Mouse (Mus musculus): ENCODE data around the gene Kank4. TPM values are rescaled to one million over a fixed set of nuclear protein-coding genes. Genes with fewer than 3 reads are reported as not detected.

The Kank4 gene
- polyA plus RNA-seq, 1 experiment from 2014 or later = 0.26 TPM

- Histone ChIP-seq H3K27ac (ENCODE audit: low read length) (no peak overlapping the region), H3K36me3 (ENCODE audit: control insufficient read depth, insufficient read depth, low read length) (no peaks in the 10 kb centered on the region), H3K4me3 (ENCODE audit: low read depth, low read length) (no peak overlapping the region), H3K4me2 (ENCODE audit: low read length) (no peak overlapping the region), H3K9ac (ENCODE audit: low read depth, low read length) (no peak overlapping the region), H3K9me3 (replicated peaks; ENCODE audit: control insufficient read depth, low read length, poor library complexity, severe bottlenecking) (no peaks in the 10 kb centered on the region), H3K4me1 (ENCODE audit: control insufficient read depth, insufficient read depth, low read length) (no peaks in the 10 kb centered on the region; the same call in 1 of the 2 replicates), H3K27me3 (ENCODE audit: control insufficient read depth, insufficient read depth, low read depth, low read length) (no peaks in the 10 kb centered on the region)
- no peak for ATAC-seq
- 32% methylated on average over 1 of the region's 1 CpGs for WGBS
These were observed 26.6 kb downstream of the Kank4 start for GRCm38 (mm10) chr4:98790721-98791120.

GRCm38 (mm10) chr4:98789861-98790311, 27.5 kb downstream of the Kank4 start:
- peak overlapping the region; percentile 45 for H3K4me2 ChIP-seq (ENCODE audit: low read length)
- H3K27ac ChIP-seq (ENCODE audit: low read length) = no peak overlapping the region; the same call in 1 of the 2 replicates
- no peaks in the 10 kb centered on the region for H3K27me3 ChIP-seq (ENCODE audit: control insufficient read depth, insufficient read depth, low read depth, low read length)
- H3K4me3 ChIP-seq (ENCODE audit: low read depth, low read length) = peak overlapping the region; percentile 15
- H3K9ac ChIP-seq (ENCODE audit: low read depth, low read length) = no peak overlapping the region
- 10% methylated on average over 10 of the region's 10 CpGs for WGBS
- H3K9me3 ChIP-seq (replicated peaks; ENCODE audit: control insufficient read depth, low read length, poor library complexity, severe bottlenecking) = no peaks in the 10 kb centered on the region
- ATAC-seq = 0 out of 2 replicates have a peak, but pooled peaks have one; percentile 43
- H3K4me1 ChIP-seq (ENCODE audit: control insufficient read depth, insufficient read depth, low read length) = no peaks in the 10 kb centered on the region; the same call in 1 of the 2 replicates
- H3K36me3 ChIP-seq (ENCODE audit: control insufficient read depth, insufficient read depth, low read length) = no peaks in the 10 kb centered on the region

- Histone ChIP-seq H3K9ac (ENCODE audit: low read depth, low read length) (no peak overlapping the region), H3K27ac (ENCODE audit: low read length) (no peak overlapping the region; the same call in 1 of the 2 replicates), H3K9me3 (replicated peaks; ENCODE audit: control insufficient read depth, low read length, poor library complexity, severe bottlenecking) (no peaks in the 10 kb centered on the region), H3K4me2 (ENCODE audit: low read length) (peak overlapping the region; percentile 45), H3K27me3 (ENCODE audit: control insufficient read depth, insufficient read depth, low read depth, low read length) (no peaks in the 10 kb centered on the region), H3K4me1 (ENCODE audit: control insufficient read depth, insufficient read depth, low read length) (no peaks in the 10 kb centered on the region; the same call in 1 of the 2 replicates), H3K4me3 (ENCODE audit: low read depth, low read length) (peak overlapping the region; percentile 15), H3K36me3 (ENCODE audit: control insufficient read depth, insufficient read depth, low read length) (no peaks in the 10 kb centered on the region)
- no peak for ATAC-seq
- WGBS = 61% methylated on average over 7 of the region's 7 CpGs
These were observed 28.1 kb downstream of the Kank4 start for GRCm38 (mm10) chr4:98789133-98789765.

GRCm38 (mm10) chr4:98786281-98786680, 31.1 kb downstream of the Kank4 start:
- ATAC-seq = no peak
- Histone ChIP-seq H3K9ac (ENCODE audit: low read depth, low read length) (no peak overlapping the region), H3K27ac (ENCODE audit: low read length) (no peak overlapping the region), H3K4me1 (ENCODE audit: control insufficient read depth, insufficient read depth, low read length) (no peaks in the 10 kb centered on the region; the same call in 1 of the 2 replicates), H3K9me3 (replicated peaks; ENCODE audit: control insufficient read depth, low read length, poor library complexity, severe bottlenecking) (no peaks in the 10 kb centered on the region), H3K4me2 (ENCODE audit: low read length) (no peak overlapping the region), H3K4me3 (ENCODE audit: low read depth, low read length) (no peak overlapping the region), H3K27me3 (ENCODE audit: control insufficient read depth, insufficient read depth, low read depth, low read length) (no peaks in the 10 kb centered on the region), H3K36me3 (ENCODE audit: control insufficient read depth, insufficient read depth, low read length) (no peaks in the 10 kb centered on the region)
- WGBS = 18% methylated on average over 3 of the region's 3 CpGs

GRCm38 (mm10) chr4:98785851-98786250, 31.5 kb downstream of the Kank4 start:
- H3K27ac ChIP-seq (ENCODE audit: low read length) = no peak overlapping the region
- H3K4me2 ChIP-seq (ENCODE audit: low read length) = no peak overlapping the region
- H3K9ac ChIP-seq (ENCODE audit: low read depth, low read length) = no peak overlapping the region
- H3K9me3 ChIP-seq (replicated peaks; ENCODE audit: control insufficient read depth, low read length, poor library complexity, severe bottlenecking) = no peaks in the 10 kb centered on the region
- 38% methylated on average over 8 of the region's 8 CpGs for WGBS
- no peak overlapping the region for H3K4me3 ChIP-seq (ENCODE audit: low read depth, low read length)
- ATAC-seq = no peak
- H3K27me3 ChIP-seq (ENCODE audit: control insufficient read depth, insufficient read depth, low read depth, low read length) = no peaks in the 10 kb centered on the region
- H3K36me3 ChIP-seq (ENCODE audit: control insufficient read depth, insufficient read depth, low read length) = no peaks in the 10 kb centered on the region
- no peaks in the 10 kb centered on the region; the same call in 1 of the 2 replicates for H3K4me1 ChIP-seq (ENCODE audit: control insufficient read depth, insufficient read depth, low read length)

GRCm38 (mm10) chr4:98778219-98778618, 39.1 kb downstream of the Kank4 start:
- H3K36me3 ChIP-seq (ENCODE audit: control insufficient read depth, insufficient read depth, low read length) = no peaks in the 10 kb centered on the region
- WGBS = 17% methylated on average over 16 of the region's 16 CpGs
- H3K27me3 ChIP-seq (ENCODE audit: control insufficient read depth, insufficient read depth, low read depth, low read length) = no peaks in the 10 kb centered on the region
- H3K9me3 ChIP-seq (replicated peaks; ENCODE audit: control insufficient read depth, low read length, poor library complexity, severe bottlenecking) = no peaks in the 10 kb centered on the region
- peak overlapping the region; percentile 15; the same call in 1 of the 2 replicates for H3K4me3 ChIP-seq (ENCODE audit: low read depth, low read length)
- H3K4me2 ChIP-seq (ENCODE audit: low read length) = peak overlapping the region; percentile 32
- peak overlapping the region; percentile 2; the same call in 1 of the 2 replicates for H3K9ac ChIP-seq (ENCODE audit: low read depth, low read length)
- peak; percentile 49; the same call in 1 of the 2 replicates for ATAC-seq
- peaks cover 2% of the 10 kb centered on the region; the same call in 1 of the 2 replicates for H3K4me1 ChIP-seq (ENCODE audit: control insufficient read depth, insufficient read depth, low read length)
- no peak overlapping the region for H3K27ac ChIP-seq (ENCODE audit: low read length)

- 91% methylated on average over 6 of the region's 6 CpGs for WGBS
- H3K4me3 ChIP-seq (ENCODE audit: low read depth, low read length) = no peak overlapping the region
- ATAC-seq = no peak
These were observed 39.9 kb downstream of the Kank4 start for GRCm38 (mm10) chr4:98777464-98777863.

GRCm38 (mm10) chr4:98776721-98777427, 40.5 kb downstream of the Kank4 start:
- Histone ChIP-seq H3K27ac (ENCODE audit: low read length) (no peak overlapping the region), H3K9ac (ENCODE audit: low read depth, low read length) (no peak overlapping the region), H3K9me3 (replicated peaks; ENCODE audit: control insufficient read depth, low read length, poor library complexity, severe bottlenecking) (no peaks in the 10 kb centered on the region), H3K27me3 (ENCODE audit: control insufficient read depth, insufficient read depth, low read depth, low read length) (no peaks in the 10 kb centered on the region), H3K4me2 (ENCODE audit: low read length) (no peak overlapping the region), H3K4me3 (ENCODE audit: low read depth, low read length) (no peak overlapping the region), H3K36me3 (ENCODE audit: control insufficient read depth, insufficient read depth, low read length) (no peaks in the 10 kb centered on the region), H3K4me1 (ENCODE audit: control insufficient read depth, insufficient read depth, low read length) (peaks cover 2% of the 10 kb centered on the region; the same call in 1 of the 2 replicates)
- 90% methylated on average over 10 of the region's 10 CpGs for WGBS
- no peak for ATAC-seq

More at GRCm38 (mm10) chr4:98777464-98777863, 39.9 kb downstream of the Kank4 start:
- Histone ChIP-seq H3K27ac (ENCODE audit: low read length) (no peak overlapping the region), H3K27me3 (ENCODE audit: control insufficient read depth, insufficient read depth, low read depth, low read length) (no peaks in the 10 kb centered on the region), H3K4me2 (ENCODE audit: low read length) (no peak overlapping the region), H3K9ac (ENCODE audit: low read depth, low read length) (no peak overlapping the region), H3K9me3 (replicated peaks; ENCODE audit: control insufficient read depth, low read length, poor library complexity, severe bottlenecking) (no peaks in the 10 kb centered on the region), H3K36me3 (ENCODE audit: control insufficient read depth, insufficient read depth, low read length) (no peaks in the 10 kb centered on the region), H3K4me1 (ENCODE audit: control insufficient read depth, insufficient read depth, low read length) (peaks cover 2% of the 10 kb centered on the region; the same call in 1 of the 2 replicates)

- Histone ChIP-seq H3K36me3 (ENCODE audit: control insufficient read depth, insufficient read depth, low read length) (no peaks in the 10 kb centered on the region), H3K4me2 (ENCODE audit: low read length) (no peak overlapping the region), H3K27ac (ENCODE audit: low read length) (no peak overlapping the region), H3K9me3 (replicated peaks; ENCODE audit: control insufficient read depth, low read length, poor library complexity, severe bottlenecking) (no peaks in the 10 kb centered on the region), H3K27me3 (ENCODE audit: control insufficient read depth, insufficient read depth, low read depth, low read length) (no peaks in the 10 kb centered on the region), H3K9ac (ENCODE audit: low read depth, low read length) (no peak overlapping the region), H3K4me1 (ENCODE audit: control insufficient read depth, insufficient read depth, low read length) (peaks cover 2% of the 10 kb centered on the region; the same call in 1 of the 2 replicates), H3K4me3 (ENCODE audit: low read depth, low read length) (no peak overlapping the region)
- 89% methylated on average over 5 of the region's 5 CpGs for WGBS
- ATAC-seq = no peak
These were observed 43.6 kb downstream of the Kank4 start for GRCm38 (mm10) chr4:98773785-98774184.

All from midbrain, embryonic 16.5 days (tissue).